Mouse (Mus musculus) common myeloid progenitor, adult 5-6 weeks (primary cell): ENCODE measurements around the gene Ttyh2. TPM values are rescaled to one million over a fixed set of nuclear protein-coding genes. Genes with fewer than 3 reads are reported as not detected.
"Not testable (repeated sequence)": the region's sequence is repeated elsewhere in the genome, so short reads cannot be mapped to it uniquely, and the experiment has no call there.

Experiments used
- ATAC-seq: replicated peaks from 2 replicates; pipeline ENCODE4 v1.8.0; 2016; ENCODE audit warnings: low read depth, mild to moderate bottlenecking, moderate TSS enrichment, inconsistent platforms; ENCODE audit not compliant: poor library complexity, severe bottlenecking
- total RNA-seq: library from RNA; stranded (forward); fragments of 200-1000, 187-1606 nt; gene quantifications from 2 replicates; pipeline ENCODE4 v1.2.3, GENCODE M21; 2017

The Ttyh2 gene
- total RNA-seq, 1 experiment from 2014 or later: 7.6 TPM

- no peak for ATAC-seq
Observed at GRCm38 (mm10) chr11:114656994-114657644, 18.1 kb upstream of the Ttyh2 start.

GRCm38 (mm10) chr11:114657737-114658136 lies 17.5 kb upstream of the Ttyh2 start:
- 0 out of 2 replicates have a peak, but pooled peaks have one; percentile 17 for ATAC-seq

- ATAC-seq: no peak
Observed at GRCm38 (mm10) chr11:114662161-114662560, 13.1 kb upstream of the Ttyh2 start.

- ATAC-seq: peak; percentile 76
Observed at GRCm38 (mm10) chr11:114662746-114663362, 12.4 kb upstream of the Ttyh2 start.

- ATAC-seq: no peak
Observed at GRCm38 (mm10) chr11:114664164-114664563, 11.1 kb upstream of the Ttyh2 start.

GRCm38 (mm10) chr11:114665463-114665862 lies 9.8 kb upstream of the Ttyh2 start:
- ATAC-seq: no peak

GRCm38 (mm10) chr11:114666786-114667185 lies 8.4 kb upstream of the Ttyh2 start:
- ATAC-seq: no peak

GRCm38 (mm10) chr11:114667236-114667931 lies 7.8 kb upstream of the Ttyh2 start:
- ATAC-seq: no peak

- peak; percentile 34; the same call in 1 of the 2 replicates for ATAC-seq
Observed at GRCm38 (mm10) chr11:114667932-114668285, 7.3 kb upstream of the Ttyh2 start.

GRCm38 (mm10) chr11:114668301-114668710 lies 6.9 kb upstream of the Ttyh2 start, which contains the start of gene Rpl38:
Rpl38 (plus strand) TSS chr11:114668524.
- peak; percentile 75 for ATAC-seq

- ATAC-seq: peak; percentile 67
Observed at GRCm38 (mm10) chr11:114668741-114669623, 6.2 kb upstream of the Ttyh2 start.

- ATAC-seq: no peak
Observed at GRCm38 (mm10) chr11:114669651-114670168, 5.5 kb upstream of the Ttyh2 start.

GRCm38 (mm10) chr11:114671147-114671546 lies 4.1 kb upstream of the Ttyh2 start:
- ATAC-seq: no peak

- ATAC-seq: no peak
Observed at GRCm38 (mm10) chr11:114672794-114673718, 2.2 kb upstream of the Ttyh2 start.

GRCm38 (mm10) chr11:114673719-114674050 lies 1.5 kb upstream of the Ttyh2 start:
- no peak for ATAC-seq

- ATAC-seq: no peak
Observed at GRCm38 (mm10) chr11:114674180-114674579, 1.1 kb upstream of the Ttyh2 start.

- not testable (repeated sequence) for ATAC-seq
Observed at GRCm38 (mm10) chr11:114674796-114675195, 435 bp upstream of the Ttyh2 start.

GRCm38 (mm10) chr11:114675826-114676401 lies 683 bp downstream of the Ttyh2 start:
- peak; percentile 19; the same call in 1 of the 2 replicates for ATAC-seq

- ATAC-seq: peak; percentile 33
Observed at GRCm38 (mm10) chr11:114676431-114676830, 1.2 kb downstream of the Ttyh2 start.
